In the genomic region with DNA sequence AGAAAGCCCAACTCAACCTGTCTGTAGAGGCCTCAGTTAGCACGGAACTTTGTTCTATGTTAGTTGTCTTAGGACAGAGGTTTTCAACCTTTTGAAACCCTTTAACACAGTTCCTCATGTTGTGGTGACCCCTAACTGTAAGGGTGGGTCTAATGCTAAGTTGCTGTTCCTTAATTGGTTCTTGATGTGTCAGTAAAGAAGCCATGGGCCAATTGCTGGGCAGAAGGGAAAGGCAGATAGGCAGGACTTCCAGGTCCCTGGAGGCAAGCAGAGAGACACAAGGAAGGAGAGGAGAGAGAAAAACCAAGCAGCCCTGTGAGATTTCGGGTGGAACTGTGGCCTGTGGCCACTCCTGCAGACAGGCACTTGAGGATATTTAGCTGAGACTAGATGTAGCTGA, we compare ENCODE assay signal across 26 mouse cellular contexts.
DNase-seq lines count a peak whose midpoint lies in the region; ATAC-seq and TF ChIP-seq lines count a peak whose summit lies in the region.
"Had no signal": no experiment of that assay in that cellular context is flagged by ENCODE, and none has a peak within 500 bp of the region (broad histone marks: within the 10 kb centered on the region; RNA-seq: fewer than 3 reads in every experiment).

No protein-coding gene starts in this region.

- 78% methylated on average over 2 of the region's 2 CpGs for WGBS in forebrain, embryonic 13.5 days
- WGBS in liver, postnatal 0 days (ENCODE audit: insufficient replicate concordance): 61% methylated on average over 2 of the region's 2 CpGs

- in situ Hi-C loops in CH12.LX (cut with MboI; ENCODE audit: low pct_ligation_motif_present, low pct_unique_long_range_greater_than_20kb, low sequenced_read_pairs): no loop called here

- TF ChIP-seq RAD21 in CH12.LX (IDR thresholded peaks at IDR 0.05; ENCODE audit: low read depth, low read length): no peak

- peak; percentile 47 for ATAC-seq in monocyte, adult 5-6 weeks (replicated peaks; ENCODE audit: insufficient number of reproducible peaks, low FRiP score, low TSS enrichment, poor library complexity, severe bottlenecking)
- no peak for ATAC-seq in forebrain, embryonic 13.5 days
- no peak for ATAC-seq in liver, postnatal 0 days
- ATAC-seq: forebrain, embryonic 15.5 days; hindbrain, embryonic 16.5 days had no signal

- no peak overlapping the region for H3K4me2 ChIP-seq in CH12.LX (ENCODE audit: insufficient read depth, low read depth, poor library complexity, severe bottlenecking)
- no peak overlapping the region for H3K4me2 ChIP-seq in forebrain, embryonic 13.5 days
- H3K4me2 ChIP-seq in liver, postnatal 0 days (ENCODE audit: low read depth, low read length): no peak overlapping the region
- H3K4me2 ChIP-seq: embryonic facial prominence, embryonic 12.5 days; forebrain, embryonic 15.5 days; heart, embryonic 15.5 days; kidney, embryonic 15.5 days; limb, embryonic 13.5 days; liver, embryonic 13.5 days; lung, embryonic 14.5 days; midbrain, embryonic 11.5 days; neural tube, embryonic 15.5 days had no signal

- H3K79me2 ChIP-seq in CH12.LX (replicated peaks; ENCODE audit: control insufficient read depth, extremely low read depth, insufficient read depth, poor library complexity, severe bottlenecking): no peaks in the 10 kb centered on the region

- no peaks in the 10 kb centered on the region for H3K9me3 ChIP-seq in CH12.LX (replicated peaks; ENCODE audit: low read length)
- no peaks in the 10 kb centered on the region for H3K9me3 ChIP-seq in forebrain, embryonic 13.5 days (replicated peaks)
- no peaks in the 10 kb centered on the region for H3K9me3 ChIP-seq in liver, postnatal 0 days (ENCODE audit: low read length)
- H3K9me3 ChIP-seq: embryonic facial prominence, embryonic 12.5 days; forebrain, embryonic 15.5 days; heart, embryonic 15.5 days; kidney, embryonic 15.5 days; limb, embryonic 13.5 days; liver, embryonic 13.5 days; neural tube, embryonic 15.5 days had no signal

- TF ChIP-seq EP300 in CH12.LX (IDR thresholded peaks at IDR 0.05; ENCODE audit: low read length): no peak
- no peak for TF ChIP-seq EP300 in liver, postnatal 0 days (IDR thresholded peaks at IDR 0.05; ENCODE audit: low read depth)

- no peak for TF ChIP-seq CTCF in CH12.LX (conservative IDR thresholded peaks at IDR 0.05 in 1 of 2, IDR thresholded peaks at IDR 0.05 in 1 of 2; ENCODE audit: low read depth in 2 of 2, low read length in 2 of 2)
- no peak for TF ChIP-seq CTCF in liver, postnatal 0 days (IDR thresholded peaks at IDR 0.05; ENCODE audit: low read depth)

- dilution Hi-C loops in CH12.LX (cut with MboI; ENCODE audit: extremely low pct_ligation_motif_present, extremely low pct_unique_long_range_greater_than_20kb, low sequenced_read_pairs): no loop called here

- no peak overlapping the region for H3K9ac ChIP-seq in CH12.LX (ENCODE audit: insufficient read depth, low read depth)
- no peak overlapping the region for H3K9ac ChIP-seq in forebrain, embryonic 13.5 days
- no peak overlapping the region for H3K9ac ChIP-seq in liver, postnatal 0 days (replicated peaks)
- H3K9ac ChIP-seq: embryonic facial prominence, embryonic 12.5 days; forebrain, embryonic 15.5 days; heart, embryonic 15.5 days; kidney, embryonic 15.5 days; limb, embryonic 13.5 days; liver, embryonic 13.5 days; lung, embryonic 14.5 days; neural tube, embryonic 15.5 days had no signal

- no peaks in the 10 kb centered on the region for H3K27me3 ChIP-seq in CH12.LX (replicated peaks)
- H3K27me3 ChIP-seq in forebrain, embryonic 13.5 days: no peaks in the 10 kb centered on the region
- no peaks in the 10 kb centered on the region for H3K27me3 ChIP-seq in liver, postnatal 0 days (ENCODE audit: insufficient read depth, low read length)
- H3K27me3 ChIP-seq: embryonic facial prominence, embryonic 12.5 days; forebrain, embryonic 15.5 days; heart, embryonic 15.5 days; kidney, embryonic 15.5 days; limb, embryonic 13.5 days; liver, embryonic 13.5 days; neural tube, embryonic 15.5 days had no signal

- no peak for TF ChIP-seq POLR2A in CH12.LX (IDR thresholded peaks at IDR 0.05; ENCODE audit: low read depth, low read length)

- no peak overlapping the region for H3K27ac ChIP-seq in CH12.LX (ENCODE audit: insufficient read depth, low read depth)
- no peak overlapping the region for H3K27ac ChIP-seq in forebrain, embryonic 13.5 days
- no peak overlapping the region for H3K27ac ChIP-seq in liver, postnatal 0 days (ENCODE audit: low read depth)
- H3K27ac ChIP-seq: embryonic facial prominence, embryonic 12.5 days; forebrain, embryonic 15.5 days; heart, embryonic 15.5 days; kidney, embryonic 15.5 days; limb, embryonic 13.5 days; liver, embryonic 13.5 days; neural tube, embryonic 15.5 days had no signal

- H3K36me3 ChIP-seq in CH12.LX (replicated peaks in 1 of 2; ENCODE audit: control insufficient read depth in 1 of 2, insufficient read depth in 1 of 2, low read length in 1 of 2): no peaks in the 10 kb centered on the region
- no peaks in the 10 kb centered on the region for H3K36me3 ChIP-seq in forebrain, embryonic 13.5 days (ENCODE audit: poor library complexity, severe bottlenecking)
- no peaks in the 10 kb centered on the region for H3K36me3 ChIP-seq in liver, postnatal 0 days (replicated peaks; ENCODE audit: insufficient read depth, low read length)
- H3K36me3 ChIP-seq: embryonic facial prominence, embryonic 12.5 days; forebrain, embryonic 15.5 days; heart, embryonic 15.5 days; kidney, embryonic 15.5 days; limb, embryonic 13.5 days; liver, embryonic 13.5 days; neural tube, embryonic 15.5 days had no signal

- DNase-seq in lung, postnatal 25 days (ENCODE audit: low spot score): peak; percentile 5
- DNase-seq in lung, postnatal 14 days: no peak
- peak; percentile 19 for DNase-seq in CH12.LX (ENCODE audit: extremely low read depth)
- DNase-seq in adipocyte (ENCODE audit: low spot score): peak; percentile 32
- no peak for DNase-seq in liver, postnatal 0 days
- DNase-seq: adrenal gland, postnatal 10 days; cerebellum, adult 8-10 months; cerebellum, postnatal 36 days; embryo, embryonic 11 days; gastrocnemius, postnatal 25 days; kidney, adult 18-20 months; kidney, postnatal 25 days; liver, embryonic 13.5 days; lung, embryonic 14.5 days; thymus, adult 2 months; thymus, postnatal 4 days had no signal

- H3K4me3 ChIP-seq in CH12.LX (replicated peaks in 1 of 3; ENCODE audit: low read depth in 2 of 3, low read length in 2 of 3, poor library complexity in 1 of 3): no peak overlapping the region
- no peak overlapping the region for H3K4me3 ChIP-seq in forebrain, embryonic 13.5 days
- no peak overlapping the region for H3K4me3 ChIP-seq in liver, postnatal 0 days (ENCODE audit: low read depth, low read length)
- H3K4me3 ChIP-seq: embryonic facial prominence, embryonic 12.5 days; forebrain, embryonic 15.5 days; heart, embryonic 15.5 days; kidney, embryonic 15.5 days; limb, embryonic 13.5 days; liver, embryonic 13.5 days; neural tube, embryonic 15.5 days had no signal

- peaks cover 0 to 10% of the 10 kb centered on the region in 2 experiments; a peak in 1 of 4 replicates for H3K4me1 ChIP-seq in CH12.LX (ENCODE audit: control insufficient read depth in 1 of 2, insufficient read depth in 2 of 2)
- no peaks in the 10 kb centered on the region for H3K4me1 ChIP-seq in forebrain, embryonic 13.5 days
- no peaks in the 10 kb centered on the region for H3K4me1 ChIP-seq in liver, postnatal 0 days (ENCODE audit: insufficient read depth)
- H3K4me1 ChIP-seq: embryonic facial prominence, embryonic 12.5 days; forebrain, embryonic 15.5 days; heart, embryonic 15.5 days; kidney, embryonic 15.5 days; limb, embryonic 13.5 days; liver, embryonic 13.5 days; neural tube, embryonic 15.5 days had no signal

TF ChIP-seq in CH12.LX, 34 proteins besides CTCF, POLR2A, EP300 and RAD21:
- TF ChIP-seq POLR2AphosphoS2 (IDR thresholded peaks at IDR 0.05; ENCODE audit: low read depth, low read length) (no peak), ETS1 (conservative IDR thresholded peaks at IDR 0.05; ENCODE audit: low read depth, low read length) (no peak), HCFC1 (IDR thresholded peaks at IDR 0.05; ENCODE audit: low read depth, low read length) (no peak), CHD2 (IDR thresholded peaks at IDR 0.05; ENCODE audit: low read length) (no peak), TCF12 (IDR thresholded peaks at IDR 0.05; ENCODE audit: low read depth, low read length) (no peak), IRF4 (IDR thresholded peaks at IDR 0.05; ENCODE audit: low read depth, low read length) (no peak)

Comparison
In these comparisons a context has a peak if more than half of its experiments do, and no peak if none do; other contexts are left out.
1. DNase-seq: peak in lung, postnatal 25 days (single experiment), CH12.LX (single experiment) and adipocyte (single experiment); none in lung, postnatal 14 days (single experiment) and liver, postnatal 0 days (single experiment).